In the genomic region with DNA sequence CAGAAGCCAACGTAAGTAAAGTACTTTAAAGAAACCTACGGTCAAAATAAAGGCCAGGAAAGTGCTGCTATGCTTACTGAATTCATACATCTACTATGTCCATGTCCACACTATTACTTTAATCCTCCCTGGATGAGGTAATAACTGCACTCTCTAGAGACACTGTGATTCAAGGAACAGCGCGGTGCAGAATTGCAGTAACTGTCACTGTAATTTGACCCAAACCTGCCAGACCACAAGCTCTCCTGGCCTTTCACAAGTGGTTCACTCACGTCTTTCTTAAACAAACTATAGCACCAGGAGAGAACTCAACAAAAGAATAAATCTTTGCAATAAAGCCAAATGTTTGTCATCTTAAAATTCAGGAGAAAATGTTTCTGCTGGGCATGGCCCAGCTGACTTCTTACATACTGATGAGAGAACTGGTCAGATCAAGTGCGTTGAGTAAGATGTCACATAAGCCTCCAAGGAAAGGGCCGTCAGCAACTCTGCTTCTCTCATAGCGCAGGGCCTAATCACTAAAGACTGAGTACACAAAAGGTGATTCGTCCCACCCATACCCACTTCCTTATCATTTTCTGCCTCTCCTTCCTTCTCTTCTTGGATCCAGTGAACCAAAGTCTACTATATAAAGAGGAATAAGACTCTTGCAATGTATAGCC, we compare ENCODE assay signal across 14 mouse cellular contexts.
"Had no signal": no experiment of that assay in that cellular context is flagged by ENCODE, and none has a peak within 500 bp of the region (broad histone marks: within the 10 kb centered on the region; RNA-seq: fewer than 3 reads in every experiment).

No protein-coding gene starts in this region.

- H3K36me3 ChIP-seq: midbrain, embryonic 15.5 days had no signal

- H3K4me3 ChIP-seq: limb, embryonic 13.5 days; midbrain, embryonic 10.5 days; midbrain, embryonic 15.5 days; neural tube, embryonic 13.5 days had no signal

- H3K9me3 ChIP-seq: midbrain, embryonic 15.5 days; neural tube, embryonic 13.5 days had no signal

- H3K4me2 ChIP-seq: limb, embryonic 13.5 days; midbrain, embryonic 15.5 days; neural tube, embryonic 13.5 days had no signal

- H3K27ac ChIP-seq: hindbrain, postnatal 0 days; limb, embryonic 13.5 days; liver, embryonic 14.5 days; midbrain, embryonic 15.5 days; neural tube, embryonic 13.5 days had no signal

- ATAC-seq: hindbrain, postnatal 0 days; midbrain, embryonic 15.5 days had no signal

- H3K27me3 ChIP-seq: limb, embryonic 13.5 days; midbrain, embryonic 15.5 days; neural tube, embryonic 13.5 days had no signal

- H3K9ac ChIP-seq: limb, embryonic 13.5 days; liver, embryonic 14.5 days; midbrain, embryonic 15.5 days; neural tube, embryonic 13.5 days had no signal

- DNase-seq: kidney, adult 8-10 months; kidney, postnatal 10 days; left cerebral cortex, postnatal 4 days; retina, postnatal 1 day; right cerebral cortex, postnatal 4 days; spleen, adult 18-20 months; thymus, adult 18-20 months; thymus, postnatal 25 days had no signal
